Mouse (Mus musculus) embryo, embryonic 10 days (tissue): ENCODE measurements at regions not wholly inside any gene's neighbourhood (a gene's known extent, or its start where the extent isn't known, plus 50 kb on each side); places are given as distances from the start of the nearest gene placed in this dataset.

Experiments
- DNase-seq: peaks from one replicate; pipeline ENCODE4 v3.0.0-alpha.2; 2015; ENCODE audit warnings: low spot score

DNA sequence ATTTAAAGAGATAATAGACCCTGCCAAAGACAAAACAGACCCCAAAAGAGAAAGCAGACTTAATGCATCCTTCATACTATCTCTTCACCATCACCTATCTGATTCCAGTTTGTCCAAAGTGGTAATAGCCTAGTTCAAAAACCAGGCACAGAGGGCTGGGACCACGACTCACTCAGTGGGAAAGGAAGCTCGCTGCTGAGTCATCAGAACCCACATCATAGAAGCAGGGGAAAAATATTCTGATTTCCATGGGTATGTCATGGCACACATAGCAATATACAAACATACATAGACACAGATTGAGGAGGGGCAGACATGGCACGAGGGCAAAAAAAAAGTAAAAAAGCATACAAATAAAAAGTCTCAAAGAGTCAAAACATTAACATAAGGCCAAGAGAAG is 53.7 kb upstream of the Ralgps2 start:
- DNase-seq: no peak

DNA sequence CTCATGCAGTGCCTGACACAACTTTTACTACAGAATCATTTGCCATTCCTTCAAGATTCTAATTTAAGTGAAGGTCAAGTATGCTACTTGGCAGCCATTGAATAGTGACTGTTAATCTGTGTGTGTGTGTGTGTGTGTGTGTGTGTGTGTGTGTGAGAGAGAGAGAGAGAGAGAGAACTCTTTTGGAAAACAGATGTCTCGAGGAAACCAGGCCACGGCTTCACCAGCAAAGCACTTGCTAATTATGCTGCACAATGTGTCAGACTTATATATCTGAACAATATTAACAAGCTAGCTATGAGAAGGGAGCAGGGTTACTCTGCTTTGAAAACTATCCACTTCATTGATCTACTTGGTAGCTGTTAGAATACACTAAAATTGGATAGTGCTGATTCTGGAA is 53.1 kb upstream of the Ralgps2 start:
- DNase-seq: no peak

DNA sequence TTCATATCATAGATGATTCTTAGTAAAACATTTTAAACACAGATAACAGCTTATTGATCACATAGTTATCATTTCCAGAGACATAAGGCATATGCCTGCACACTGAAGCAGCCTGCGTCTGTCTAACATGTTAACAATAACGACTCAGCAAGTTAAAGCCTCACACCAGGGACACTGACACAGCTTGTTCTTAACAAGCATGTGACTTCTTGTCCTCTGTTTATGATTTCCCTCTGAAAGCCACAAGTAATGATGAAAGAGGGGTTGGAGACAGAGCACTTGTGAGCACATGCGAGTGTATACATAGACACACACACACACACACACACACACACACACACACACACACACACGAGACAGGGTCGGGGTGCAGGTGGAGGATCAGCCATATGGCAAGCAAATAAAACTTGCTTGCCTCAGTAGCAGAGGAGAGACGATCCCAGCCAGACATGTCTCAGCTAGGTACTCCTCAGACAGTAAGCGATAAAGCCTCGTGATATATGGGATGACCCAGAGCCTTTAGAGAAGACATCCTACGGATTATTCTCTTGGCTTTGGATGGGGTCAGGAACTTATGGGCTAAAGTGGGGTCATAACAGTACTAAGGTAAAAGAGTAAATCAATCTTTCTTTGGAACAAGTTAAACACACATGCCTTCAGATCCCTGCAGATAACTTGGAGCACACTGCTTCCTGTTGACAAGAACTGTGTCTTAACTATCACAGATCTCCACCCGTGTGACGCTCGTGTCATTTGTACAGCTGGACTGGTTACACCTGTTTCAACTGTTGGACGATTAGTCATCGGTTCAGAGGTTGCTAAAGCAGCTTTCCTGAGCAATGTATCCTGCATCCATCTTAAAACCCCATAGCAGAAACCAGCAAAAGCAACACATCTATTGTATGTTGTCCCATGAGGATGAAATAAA is 51.4 kb upstream of the Ralgps2 start:
- no peak for DNase-seq

DNA sequence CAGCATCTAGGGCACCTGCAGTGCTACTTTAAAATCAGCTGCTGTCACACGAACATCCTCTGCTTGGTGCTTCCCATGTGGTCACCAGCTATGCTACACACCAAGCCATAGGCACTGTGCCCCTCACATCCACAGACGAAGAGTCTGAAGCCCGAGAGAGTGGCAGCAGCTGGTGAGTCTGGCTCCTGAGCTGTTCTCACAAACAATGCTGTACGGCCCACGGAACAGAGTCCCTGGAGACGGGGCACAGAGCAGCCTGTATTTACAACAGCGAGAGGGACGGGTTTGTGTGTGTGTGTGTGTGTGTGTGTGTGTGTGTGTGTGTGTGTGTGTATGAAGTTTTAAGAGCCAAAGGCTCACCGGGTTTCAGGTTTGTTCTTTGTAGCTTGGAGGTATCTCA is 50.7 kb upstream of the Ralgps2 start:
- peak; percentile 35 for DNase-seq

DNA sequence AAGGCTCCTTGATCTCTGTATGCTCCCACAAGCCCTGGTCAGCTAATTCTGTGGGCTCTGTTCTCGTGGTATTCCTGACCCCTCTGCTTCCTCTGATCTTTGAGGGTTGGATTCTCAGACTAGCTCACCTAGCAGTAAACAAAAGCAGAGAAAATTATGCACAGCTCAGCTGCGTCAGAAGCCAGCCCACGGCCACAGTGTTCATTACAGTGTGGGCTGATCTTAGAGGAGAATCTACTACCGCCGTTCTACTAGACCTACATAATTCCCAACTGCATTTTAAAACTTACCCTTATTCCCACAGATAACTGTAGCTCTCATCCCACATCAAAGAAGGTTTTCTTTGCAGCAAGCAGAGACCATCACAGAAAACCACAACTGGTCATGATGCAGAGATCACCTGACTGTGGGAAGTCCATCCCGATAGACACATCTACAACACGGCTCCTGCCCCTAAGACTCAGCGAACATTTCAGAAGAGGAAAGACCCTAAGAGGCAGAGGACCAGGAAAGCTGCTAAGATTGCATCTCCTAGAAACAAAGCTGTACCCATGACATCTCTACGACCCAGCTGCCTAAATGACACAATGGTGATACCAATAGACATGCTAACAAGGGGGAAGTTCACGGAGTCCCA is 49.8 kb upstream of the Ralgps2 start:
- DNase-seq: no peak
